Comparison of ENCODE assay signal across 10 mouse cellular contexts in genomic region chr10:63026795-63027160, GRCm38 (mm10). TPM values are rescaled to one million over a fixed set of nuclear protein-coding genes. Genes with fewer than 3 reads are reported as not detected.
A peak's percentile ranks its signal among the peaks of the same experiment; 100 is the strongest.
DNase-seq lines count a peak whose midpoint lies in the region; ATAC-seq and TF ChIP-seq lines count a peak whose summit lies in the region.
"Had no signal": no experiment of that assay in that cellular context is flagged by ENCODE, and none has a peak within 500 bp of the region (broad histone marks: within the 10 kb centered on the region; RNA-seq: fewer than 3 reads in every experiment).

No protein-coding gene starts in this region.

- no peak for TF ChIP-seq EP300 in stomach, postnatal 0 days (optimal IDR thresholded peaks at IDR 0.05)

- peak overlapping the region; percentile 100 for H3K27ac ChIP-seq in neural tube, embryonic 11.5 days (ENCODE audit: low read depth, low read length)
- H3K27ac ChIP-seq in forebrain, embryonic 15.5 days (replicated peaks), result peak overlapping the region; percentile 100
- no peak overlapping the region for H3K27ac ChIP-seq in limb, embryonic 13.5 days
- peak overlapping the region; percentile 24; the same call in 1 of the 2 replicates for H3K27ac ChIP-seq in olfactory bulb, adult 2 months (ENCODE audit: insufficient read depth, low read depth, low read length)
- H3K27ac ChIP-seq in stomach, postnatal 0 days (replicated peaks), result no peak overlapping the region

- no peak for TF ChIP-seq CTCF in olfactory bulb, adult 2 months (IDR thresholded peaks at IDR 0.05; ENCODE audit: insufficient read depth, low read depth, low read length)
- no peak for TF ChIP-seq CTCF in stomach, postnatal 0 days (IDR thresholded peaks at IDR 0.05; ENCODE audit: low read depth)

- TF ChIP-seq POLR2A in olfactory bulb, adult 2 months (IDR thresholded peaks at IDR 0.05; ENCODE audit: insufficient read depth, low read depth, low read length), result no peak

- WGBS in neural tube, embryonic 11.5 days, result 56% methylated on average over 6 of the region's 6 CpGs
- WGBS in forebrain, embryonic 15.5 days, result 20% methylated on average over 6 of the region's 6 CpGs
- 85% methylated on average over 6 of the region's 6 CpGs for WGBS in limb, embryonic 13.5 days
- 31% methylated on average over 6 of the region's 6 CpGs for WGBS in olfactory bulb, adult 2 months
- 90% methylated on average over 6 of the region's 6 CpGs for WGBS in stomach, postnatal 0 days

- peak overlapping the region; percentile 14; the same call in 1 of the 2 replicates for H3K9ac ChIP-seq in neural tube, embryonic 11.5 days (ENCODE audit: low read length)
- H3K9ac ChIP-seq in forebrain, embryonic 15.5 days (replicated peaks), result no peak overlapping the region
- no peak overlapping the region for H3K9ac ChIP-seq in limb, embryonic 13.5 days
- H3K9ac ChIP-seq in stomach, postnatal 0 days (ENCODE audit: low read length), result no peak overlapping the region

- DNase-seq in neural tube, embryonic 11.5 days (ENCODE audit: low spot score), result no peak
- no peak for DNase-seq in neural tube, embryonic 10.5 days (ENCODE audit: extremely low spot score, low spot score)
- no peak for DNase-seq in stomach, postnatal 0 days (ENCODE audit: low spot score)
- DNase-seq in spleen, adult 18-20 months, result no peak
- DNase-seq: kidney, adult 8-10 months had no signal

- H3K4me3 ChIP-seq in neural tube, embryonic 11.5 days (ENCODE audit: low read depth, low read length), result no peak overlapping the region
- 0 out of 2 replicates have a peak overlapping the region, but pooled peaks have one; percentile 85 for H3K4me3 ChIP-seq in forebrain, embryonic 15.5 days
- no peak overlapping the region for H3K4me3 ChIP-seq in limb, embryonic 13.5 days
- H3K4me3 ChIP-seq in olfactory bulb, adult 2 months (ENCODE audit: insufficient read depth, low read depth, low read length), result no peak overlapping the region
- no peak overlapping the region for H3K4me3 ChIP-seq in stomach, postnatal 0 days (ENCODE audit: low read depth, low read length)
- H3K4me3 ChIP-seq: megakaryocyte, embryonic 14.5 days had no signal

- peak overlapping the region; percentile 29 for H3K4me2 ChIP-seq in neural tube, embryonic 11.5 days (ENCODE audit: low read depth)
- H3K4me2 ChIP-seq in forebrain, embryonic 15.5 days (replicated peaks), result peak overlapping the region; percentile 59
- H3K4me2 ChIP-seq in limb, embryonic 13.5 days (replicated peaks), result 0 out of 2 replicates have a peak overlapping the region, but pooled peaks have one; percentile 34
- H3K4me2 ChIP-seq in stomach, postnatal 0 days (replicated peaks; ENCODE audit: low read depth), result no peak overlapping the region

- H3K27me3 ChIP-seq in neural tube, embryonic 11.5 days (ENCODE audit: control insufficient read depth, insufficient read depth, low read length), result no peaks in the 10 kb centered on the region
- no peaks in the 10 kb centered on the region for H3K27me3 ChIP-seq in forebrain, embryonic 15.5 days
- no peaks in the 10 kb centered on the region for H3K27me3 ChIP-seq in limb, embryonic 13.5 days
- H3K27me3 ChIP-seq in stomach, postnatal 0 days (ENCODE audit: control insufficient read depth, insufficient read depth, low read length), result no peaks in the 10 kb centered on the region
- H3K27me3 ChIP-seq: CH12.LX had no signal

- peaks cover 16% of the 10 kb centered on the region for H3K4me1 ChIP-seq in neural tube, embryonic 11.5 days (ENCODE audit: control insufficient read depth, insufficient read depth, low read length)
- H3K4me1 ChIP-seq in forebrain, embryonic 15.5 days, result peaks cover 31% of the 10 kb centered on the region
- H3K4me1 ChIP-seq in limb, embryonic 13.5 days, result peaks cover 20% of the 10 kb centered on the region
- peaks cover 5% of the 10 kb centered on the region; the same call in 1 of the 2 replicates for H3K4me1 ChIP-seq in olfactory bulb, adult 2 months (ENCODE audit: control insufficient read depth, insufficient read depth, low read length)
- H3K4me1 ChIP-seq in stomach, postnatal 0 days (replicated peaks; ENCODE audit: control insufficient read depth, insufficient read depth), result no peaks in the 10 kb centered on the region

- no peaks in the 10 kb centered on the region for H3K9me3 ChIP-seq in neural tube, embryonic 11.5 days (ENCODE audit: control insufficient read depth, low read length)
- H3K9me3 ChIP-seq in forebrain, embryonic 15.5 days, result no peaks in the 10 kb centered on the region
- H3K9me3 ChIP-seq in limb, embryonic 13.5 days, result no peaks in the 10 kb centered on the region
- no peaks in the 10 kb centered on the region for H3K9me3 ChIP-seq in stomach, postnatal 0 days (ENCODE audit: control insufficient read depth, low read length)

- H3K36me3 ChIP-seq in neural tube, embryonic 11.5 days (ENCODE audit: control insufficient read depth, insufficient read depth, low read length), result no peaks in the 10 kb centered on the region
- no peaks in the 10 kb centered on the region for H3K36me3 ChIP-seq in forebrain, embryonic 15.5 days
- H3K36me3 ChIP-seq in limb, embryonic 13.5 days, result no peaks in the 10 kb centered on the region
- H3K36me3 ChIP-seq in stomach, postnatal 0 days (ENCODE audit: control insufficient read depth, insufficient read depth, low read length), result no peaks in the 10 kb centered on the region

- ATAC-seq in neural tube, embryonic 11.5 days (ENCODE audit: insufficient read depth, low FRiP score, low TSS enrichment), result no peak
- ATAC-seq in forebrain, embryonic 15.5 days (replicated peaks), result no peak
- ATAC-seq in limb, embryonic 13.5 days (ENCODE audit: low FRiP score, low read depth), result no peak
- ATAC-seq in stomach, postnatal 0 days (ENCODE audit: low FRiP score, low TSS enrichment), result no peak

RNA-seq across cellular contexts. Expression of gene Pbld2, which starts 2.7 kb away (rescaled TPM):
- 0.55 and 1.4 TPM in 2 replicates for polyA plus RNA-seq in neural tube, embryonic 11.5 days (2014; fragmentation: Nextera tagmentation; extraction: Ambion mirVana)
- polyA plus RNA-seq in forebrain, embryonic 15.5 days (2015; fragmentation: Nextera tagmentation; extraction: Ambion mirVana), result 1.1 and 1.8 TPM in 2 replicates
- 0.56 and 0.98 TPM in 2 replicates for polyA plus RNA-seq in limb, embryonic 13.5 days (2015; fragmentation: Nextera tagmentation; extraction: Ambion mirVana)
- not detected in 2 replicates for polyA plus RNA-seq in olfactory bulb, adult 2 months (2012; ENCODE audit: insufficient read depth, insufficient read length, low replicate concordance, missing spikeins)
- 14.6 and 15.0 TPM in 2 replicates for polyA plus RNA-seq in stomach, postnatal 0 days (2015; fragmentation: Nextera tagmentation; extraction: Ambion mirVana)

RNA-seq across cellular contexts. Expression of gene Hnrnph3, which starts 2.8 kb away (rescaled TPM):
- polyA plus RNA-seq in neural tube, embryonic 11.5 days (2014; fragmentation: Nextera tagmentation; extraction: Ambion mirVana), result 147 and 159 TPM in 2 replicates
- 191 and 209 TPM in 2 replicates for polyA plus RNA-seq in forebrain, embryonic 15.5 days (2015; fragmentation: Nextera tagmentation; extraction: Ambion mirVana)
- polyA plus RNA-seq in limb, embryonic 13.5 days (2015; fragmentation: Nextera tagmentation; extraction: Ambion mirVana), result 137 and 140 TPM in 2 replicates
- 251 TPM in 1 of 2 replicates, not detected in the other for polyA plus RNA-seq in olfactory bulb, adult 2 months (2012; ENCODE audit: insufficient read depth, insufficient read length, low replicate concordance, missing spikeins)
- 24.9 and 26.4 TPM in 2 replicates for polyA plus RNA-seq in stomach, postnatal 0 days (2015; fragmentation: Nextera tagmentation; extraction: Ambion mirVana)

RNA-seq across cellular contexts. Expression of gene Pbld1, which starts 33.2 kb away (rescaled TPM):
- 0.99 and 1.4 TPM in 2 replicates for polyA plus RNA-seq in neural tube, embryonic 11.5 days (2014; fragmentation: Nextera tagmentation; extraction: Ambion mirVana)
- polyA plus RNA-seq in forebrain, embryonic 15.5 days (2015; fragmentation: Nextera tagmentation; extraction: Ambion mirVana), result 0.87 and 1.6 TPM in 2 replicates
- polyA plus RNA-seq in limb, embryonic 13.5 days (2015; fragmentation: Nextera tagmentation; extraction: Ambion mirVana), result 1.2 and 1.3 TPM in 2 replicates
- not detected in 2 replicates for polyA plus RNA-seq in olfactory bulb, adult 2 months (2012; ENCODE audit: insufficient read depth, insufficient read length, low replicate concordance, missing spikeins)
- polyA plus RNA-seq in stomach, postnatal 0 days (2015; fragmentation: Nextera tagmentation; extraction: Ambion mirVana), result 1.2 TPM in 2 replicates

RNA-seq across cellular contexts. Expression of gene Rufy2, which starts 46.8 kb away (rescaled TPM):
- polyA plus RNA-seq in neural tube, embryonic 11.5 days (2014; fragmentation: Nextera tagmentation; extraction: Ambion mirVana), result 20.1 and 22.7 TPM in 2 replicates
- polyA plus RNA-seq in forebrain, embryonic 15.5 days (2015; fragmentation: Nextera tagmentation; extraction: Ambion mirVana), result 58.3 and 63.6 TPM in 2 replicates
- 33.7 and 34.8 TPM in 2 replicates for polyA plus RNA-seq in limb, embryonic 13.5 days (2015; fragmentation: Nextera tagmentation; extraction: Ambion mirVana)
- not detected in 2 replicates for polyA plus RNA-seq in olfactory bulb, adult 2 months (2012; ENCODE audit: insufficient read depth, insufficient read length, low replicate concordance, missing spikeins)
- polyA plus RNA-seq in stomach, postnatal 0 days (2015; fragmentation: Nextera tagmentation; extraction: Ambion mirVana), result 10.3 and 12.8 TPM in 2 replicates

Comparison
In these comparisons a context has a peak if more than half of its experiments do, and no peak if none do; other contexts are left out.
1. H3K27ac ChIP-seq: peak in neural tube, embryonic 11.5 days (single experiment), forebrain, embryonic 15.5 days (single experiment) and olfactory bulb, adult 2 months (single experiment); none in limb, embryonic 13.5 days (single experiment) and stomach, postnatal 0 days (single experiment).